Comparison of ENCODE assay signal across 29 mouse cellular contexts in genomic region chr9:39518595-39518994, GRCm38 (mm10). TPM values are rescaled to one million over a fixed set of nuclear protein-coding genes. Genes with fewer than 3 reads are reported as not detected.
DNase-seq lines count a peak whose midpoint lies in the region; ATAC-seq and TF ChIP-seq lines count a peak whose summit lies in the region.
"Had no signal": no experiment of that assay in that cellular context is flagged by ENCODE, and none has a peak within 500 bp of the region (broad histone marks: within the 10 kb centered on the region; RNA-seq: fewer than 3 reads in every experiment).

No protein-coding gene starts in this region.

- no peak for TF ChIP-seq POLR2A in embryonic fibroblast, embryonic 13.5 days (IDR thresholded peaks at IDR 0.05; ENCODE audit: low read depth, low read length)

- intact Hi-C loops in left cerebral cortex, postnatal 36 days (cut with DNase I), result no loop called here

- H3K27ac ChIP-seq in limb, embryonic 13.5 days, result no peak overlapping the region
- no peak overlapping the region for H3K27ac ChIP-seq in limb, embryonic 10.5 days
- peak overlapping the region; percentile 78 for H3K27ac ChIP-seq in embryonic fibroblast, embryonic 13.5 days (ENCODE audit: insufficient read depth, low read length)
- no peak overlapping the region for H3K27ac ChIP-seq in midbrain, embryonic 10.5 days (replicated peaks)
- H3K27ac ChIP-seq: embryonic facial prominence, embryonic 15.5 days; forebrain, embryonic 15.5 days; hindbrain, embryonic 10.5 days; hindbrain, embryonic 14.5 days; intestine, embryonic 15.5 days had no signal

- H3K9me3 ChIP-seq in limb, embryonic 13.5 days, result no peaks in the 10 kb centered on the region
- H3K9me3 ChIP-seq in limb, embryonic 10.5 days (replicated peaks), result no peaks in the 10 kb centered on the region
- no peaks in the 10 kb centered on the region for H3K9me3 ChIP-seq in midbrain, embryonic 10.5 days (replicated peaks)
- H3K9me3 ChIP-seq: embryonic facial prominence, embryonic 15.5 days; forebrain, embryonic 15.5 days; heart, embryonic 12.5 days; hindbrain, embryonic 10.5 days; intestine, embryonic 15.5 days had no signal

- no peak overlapping the region for H3K9ac ChIP-seq in limb, embryonic 13.5 days
- H3K9ac ChIP-seq: embryonic facial prominence, embryonic 15.5 days; forebrain, embryonic 15.5 days; heart, embryonic 12.5 days; hindbrain, embryonic 14.5 days; intestine, embryonic 15.5 days had no signal

- H3K4me3 ChIP-seq in limb, embryonic 13.5 days, result no peak overlapping the region
- no peak overlapping the region for H3K4me3 ChIP-seq in limb, embryonic 10.5 days
- no peak overlapping the region for H3K4me3 ChIP-seq in embryonic fibroblast, embryonic 13.5 days (ENCODE audit: insufficient read depth, low read length)
- H3K4me3 ChIP-seq in midbrain, embryonic 10.5 days, result no peak overlapping the region
- H3K4me3 ChIP-seq: embryonic facial prominence, embryonic 15.5 days; forebrain, embryonic 15.5 days; heart, embryonic 12.5 days; hindbrain, embryonic 10.5 days; intestine, embryonic 15.5 days had no signal

- ATAC-seq in limb, embryonic 13.5 days (ENCODE audit: low FRiP score, low read depth), result peak; percentile 69
- ATAC-seq: forebrain, embryonic 15.5 days; intestine, embryonic 15.5 days had no signal

- H3K4me2 ChIP-seq in limb, embryonic 13.5 days (replicated peaks), result no peak overlapping the region
- H3K4me2 ChIP-seq: embryonic facial prominence, embryonic 15.5 days; forebrain, embryonic 15.5 days; heart, embryonic 12.5 days; hindbrain, embryonic 14.5 days; intestine, embryonic 15.5 days had no signal

- H3K27me3 ChIP-seq in limb, embryonic 13.5 days, result no peaks in the 10 kb centered on the region
- H3K27me3 ChIP-seq in limb, embryonic 10.5 days (ENCODE audit: low read depth, poor library complexity, severe bottlenecking), result no peaks in the 10 kb centered on the region
- H3K27me3 ChIP-seq in midbrain, embryonic 10.5 days (ENCODE audit: low read depth, poor library complexity, severe bottlenecking), result no peaks in the 10 kb centered on the region
- H3K27me3 ChIP-seq: embryonic facial prominence, embryonic 15.5 days; forebrain, embryonic 15.5 days; heart, embryonic 12.5 days; intestine, embryonic 15.5 days had no signal

- H3K4me1 ChIP-seq in limb, embryonic 13.5 days, result peaks cover 4% of the 10 kb centered on the region
- no peaks in the 10 kb centered on the region for H3K4me1 ChIP-seq in limb, embryonic 10.5 days
- H3K4me1 ChIP-seq in embryonic fibroblast, embryonic 13.5 days (ENCODE audit: control insufficient read depth, insufficient read depth, low read length), result peaks cover 4% of the 10 kb centered on the region
- no peaks in the 10 kb centered on the region for H3K4me1 ChIP-seq in midbrain, embryonic 10.5 days
- H3K4me1 ChIP-seq: embryonic facial prominence, embryonic 15.5 days; forebrain, embryonic 15.5 days; hindbrain, embryonic 10.5 days; intestine, embryonic 15.5 days had no signal

- TF ChIP-seq CTCF in embryonic fibroblast, embryonic 13.5 days (IDR thresholded peaks at IDR 0.05; ENCODE audit: borderline replicate concordance, insufficient read depth, low read length), result no peak

- no peak for DNase-seq in limb, embryonic 10.5 days (ENCODE audit: low spot score)
- peak; percentile 9 for DNase-seq in embryo, embryonic 11 days
- no peak for DNase-seq in left cerebral cortex, postnatal 36 days (ENCODE audit: low spot score in 2 of 2)
- no peak for DNase-seq in midbrain, embryonic 10.5 days (ENCODE audit: low spot score)
- no peak for DNase-seq in frontal cortex, postnatal 25 days (ENCODE audit: low spot score in 2 of 2)
- DNase-seq: adrenal gland, postnatal 10 days; cerebellum, adult 11 months; cerebellum, adult 8-10 months; cerebellum, postnatal 14 days; gastrocnemius, postnatal 25 days had no signal

- H3K36me3 ChIP-seq in limb, embryonic 13.5 days, result no peaks in the 10 kb centered on the region
- H3K36me3 ChIP-seq in limb, embryonic 10.5 days, result no peaks in the 10 kb centered on the region
- H3K36me3 ChIP-seq in midbrain, embryonic 10.5 days, result no peaks in the 10 kb centered on the region
- H3K36me3 ChIP-seq: embryonic facial prominence, embryonic 15.5 days; forebrain, embryonic 15.5 days; heart, embryonic 12.5 days; hindbrain, embryonic 10.5 days; intestine, embryonic 15.5 days had no signal

RNA-seq across cellular contexts. Expression of gene Olfr957, which starts 3.0 kb away (rescaled TPM):
- not detected in 2 replicates for polyA plus RNA-seq in limb, embryonic 13.5 days (2015; fragmentation: Nextera tagmentation; extraction: Ambion mirVana)
- not detected in 2 replicates for polyA plus RNA-seq in limb, embryonic 10.5 days (2016; fragmentation: Nextera tagmentation; extraction: Ambion mirVana)
- not detected in 2 replicates for polyA plus RNA-seq in embryonic fibroblast, embryonic 13.5 days (2011; ENCODE audit: insufficient read length, low read depth, missing spikeins)
- total RNA-seq in left cerebral cortex, postnatal 36 days (2021), result not detected
- not detected in 2 replicates for polyA plus RNA-seq in midbrain, embryonic 10.5 days (2016; fragmentation: Nextera tagmentation; extraction: Ambion mirVana)
- total RNA-seq: adrenal gland, postnatal 10 days; adrenal gland, postnatal 4 days; common myeloid progenitor, adult 5-6 weeks; ES-E14; gastrocnemius, adult 18-20 months; gastrocnemius, postnatal 25 days; granulocyte monocyte progenitor cell, adult 5-6 weeks; heart, adult 8-10 months; heart, postnatal 25 days had no signal
- polyA plus RNA-seq: brain, embryonic 14.5 days; forebrain, embryonic 11.5 days; forebrain, embryonic 15.5 days; frontal cortex, adult 2 months; heart, embryonic 12.5 days; heart, embryonic 16.5 days; hindbrain, embryonic 10.5 days; hindbrain, embryonic 14.5 days; intestine, embryonic 15.5 days had no signal

RNA-seq across cellular contexts. Expression of gene Olfr44, which starts 24.8 kb away (rescaled TPM):
- polyA plus RNA-seq in limb, embryonic 13.5 days (2015; fragmentation: Nextera tagmentation; extraction: Ambion mirVana), result not detected in 2 replicates
- not detected in 2 replicates for polyA plus RNA-seq in limb, embryonic 10.5 days (2016; fragmentation: Nextera tagmentation; extraction: Ambion mirVana)
- not detected in 2 replicates for polyA plus RNA-seq in embryonic fibroblast, embryonic 13.5 days (2011; ENCODE audit: insufficient read length, low read depth, missing spikeins)
- not detected for total RNA-seq in left cerebral cortex, postnatal 36 days (2021)
- not detected in 2 replicates for polyA plus RNA-seq in midbrain, embryonic 10.5 days (2016; fragmentation: Nextera tagmentation; extraction: Ambion mirVana)
- total RNA-seq: adrenal gland, postnatal 10 days; adrenal gland, postnatal 4 days; common myeloid progenitor, adult 5-6 weeks; ES-E14; gastrocnemius, adult 18-20 months; gastrocnemius, postnatal 25 days; granulocyte monocyte progenitor cell, adult 5-6 weeks; heart, adult 8-10 months; heart, postnatal 25 days had no signal
- polyA plus RNA-seq: brain, embryonic 14.5 days; embryonic facial prominence, embryonic 15.5 days; forebrain, embryonic 11.5 days; forebrain, embryonic 15.5 days; frontal cortex, adult 2 months; heart, embryonic 12.5 days; heart, embryonic 16.5 days; hindbrain, embryonic 10.5 days; hindbrain, embryonic 14.5 days; intestine, embryonic 15.5 days had no signal

RNA-seq across cellular contexts. Expression of gene Olfr958, which starts 35.3 kb away (rescaled TPM):
- not detected in 2 replicates for polyA plus RNA-seq in limb, embryonic 13.5 days (2015; fragmentation: Nextera tagmentation; extraction: Ambion mirVana)
- polyA plus RNA-seq in limb, embryonic 10.5 days (2016; fragmentation: Nextera tagmentation; extraction: Ambion mirVana), result not detected in 2 replicates
- not detected in 2 replicates for polyA plus RNA-seq in embryonic fibroblast, embryonic 13.5 days (2011; ENCODE audit: insufficient read length, low read depth, missing spikeins)
- total RNA-seq in left cerebral cortex, postnatal 36 days (2021), result not detected
- polyA plus RNA-seq in midbrain, embryonic 10.5 days (2016; fragmentation: Nextera tagmentation; extraction: Ambion mirVana), result not detected in 2 replicates
- total RNA-seq: adrenal gland, postnatal 10 days; adrenal gland, postnatal 4 days; common myeloid progenitor, adult 5-6 weeks; ES-E14; gastrocnemius, adult 18-20 months; gastrocnemius, postnatal 25 days; granulocyte monocyte progenitor cell, adult 5-6 weeks; heart, adult 8-10 months; heart, postnatal 25 days had no signal
- polyA plus RNA-seq: brain, embryonic 14.5 days; embryonic facial prominence, embryonic 15.5 days; forebrain, embryonic 11.5 days; forebrain, embryonic 15.5 days; frontal cortex, adult 2 months; heart, embryonic 12.5 days; heart, embryonic 16.5 days; hindbrain, embryonic 10.5 days; hindbrain, embryonic 14.5 days; intestine, embryonic 15.5 days had no signal

RNA-seq across cellular contexts. Expression of gene Olfr955, which starts 46.9 kb away (rescaled TPM):
- not detected in 2 replicates for polyA plus RNA-seq in limb, embryonic 13.5 days (2015; fragmentation: Nextera tagmentation; extraction: Ambion mirVana)
- not detected in 2 replicates for polyA plus RNA-seq in limb, embryonic 10.5 days (2016; fragmentation: Nextera tagmentation; extraction: Ambion mirVana)
- polyA plus RNA-seq in embryonic fibroblast, embryonic 13.5 days (2011; ENCODE audit: insufficient read length, low read depth, missing spikeins), result not detected in 2 replicates
- not detected for total RNA-seq in left cerebral cortex, postnatal 36 days (2021)
- polyA plus RNA-seq in midbrain, embryonic 10.5 days (2016; fragmentation: Nextera tagmentation; extraction: Ambion mirVana), result not detected in 2 replicates
- total RNA-seq: adrenal gland, postnatal 10 days; adrenal gland, postnatal 4 days; common myeloid progenitor, adult 5-6 weeks; ES-E14; gastrocnemius, adult 18-20 months; gastrocnemius, postnatal 25 days; granulocyte monocyte progenitor cell, adult 5-6 weeks; heart, adult 8-10 months; heart, postnatal 25 days had no signal
- polyA plus RNA-seq: brain, embryonic 14.5 days; embryonic facial prominence, embryonic 15.5 days; forebrain, embryonic 11.5 days; forebrain, embryonic 15.5 days; frontal cortex, adult 2 months; heart, embryonic 12.5 days; heart, embryonic 16.5 days; hindbrain, embryonic 10.5 days; hindbrain, embryonic 14.5 days; intestine, embryonic 15.5 days had no signal

RNA-seq across cellular contexts. Expression of gene Olfr959, which starts 56.8 kb away (rescaled TPM):
- not detected in 2 replicates for polyA plus RNA-seq in limb, embryonic 13.5 days (2015; fragmentation: Nextera tagmentation; extraction: Ambion mirVana)
- not detected in 2 replicates for polyA plus RNA-seq in limb, embryonic 10.5 days (2016; fragmentation: Nextera tagmentation; extraction: Ambion mirVana)
- not detected in 2 replicates for polyA plus RNA-seq in embryonic fibroblast, embryonic 13.5 days (2011; ENCODE audit: insufficient read length, low read depth, missing spikeins)
- not detected for total RNA-seq in left cerebral cortex, postnatal 36 days (2021)
- polyA plus RNA-seq in midbrain, embryonic 10.5 days (2016; fragmentation: Nextera tagmentation; extraction: Ambion mirVana), result not detected in 2 replicates
- total RNA-seq: adrenal gland, postnatal 10 days; adrenal gland, postnatal 4 days; common myeloid progenitor, adult 5-6 weeks; ES-E14; gastrocnemius, adult 18-20 months; gastrocnemius, postnatal 25 days; granulocyte monocyte progenitor cell, adult 5-6 weeks; heart, adult 8-10 months; heart, postnatal 25 days had no signal
- polyA plus RNA-seq: brain, embryonic 14.5 days; forebrain, embryonic 11.5 days; forebrain, embryonic 15.5 days; frontal cortex, adult 2 months; heart, embryonic 12.5 days; heart, embryonic 16.5 days; hindbrain, embryonic 10.5 days; hindbrain, embryonic 14.5 days; intestine, embryonic 15.5 days had no signal
